Mouse (Mus musculus): ENCODE results near the gene Ing5. TPM values are rescaled to one million over a fixed set of nuclear protein-coding genes. Genes with fewer than 3 reads are reported as not detected.
"Not testable (repeated sequence)": the region's sequence is repeated elsewhere in the genome, so short reads cannot be mapped to it uniquely, and the experiment has no call there.

Ing5 gene
- polyA plus RNA-seq, 1 experiment = 14.2 TPM

- DNase-seq (ENCODE audit: low spot score) = no peak
Measured at GRCm38 (mm10) chr1:93811495-93812039, 7.8 kb downstream of the Ing5 start.

GRCm38 (mm10) chr1:93817823-93818532 is 14.2 kb downstream of the Ing5 start:
- no peak for DNase-seq (ENCODE audit: low spot score)

DNA sequence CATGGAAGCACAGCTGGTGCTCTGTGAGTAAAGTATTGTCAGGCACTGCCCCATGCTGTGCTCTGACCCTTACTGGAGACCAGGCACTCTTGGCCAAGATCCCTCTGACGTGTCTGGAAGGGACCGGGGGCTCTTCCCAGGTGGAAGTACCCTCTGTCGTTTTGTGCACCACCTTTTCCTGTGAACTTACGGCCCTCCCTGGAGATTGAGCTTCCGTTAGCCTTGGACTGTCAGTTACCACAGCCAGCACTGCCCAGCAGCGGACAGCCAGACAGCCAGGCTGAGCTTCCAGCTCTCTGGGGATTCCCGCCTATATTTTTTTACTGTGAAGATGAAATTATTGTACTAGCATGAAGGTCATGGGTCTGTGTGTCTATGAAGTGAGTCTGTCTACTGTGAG is 15.0 kb downstream of the Ing5 start:
- no peak for DNase-seq (ENCODE audit: low spot score)

DNA sequence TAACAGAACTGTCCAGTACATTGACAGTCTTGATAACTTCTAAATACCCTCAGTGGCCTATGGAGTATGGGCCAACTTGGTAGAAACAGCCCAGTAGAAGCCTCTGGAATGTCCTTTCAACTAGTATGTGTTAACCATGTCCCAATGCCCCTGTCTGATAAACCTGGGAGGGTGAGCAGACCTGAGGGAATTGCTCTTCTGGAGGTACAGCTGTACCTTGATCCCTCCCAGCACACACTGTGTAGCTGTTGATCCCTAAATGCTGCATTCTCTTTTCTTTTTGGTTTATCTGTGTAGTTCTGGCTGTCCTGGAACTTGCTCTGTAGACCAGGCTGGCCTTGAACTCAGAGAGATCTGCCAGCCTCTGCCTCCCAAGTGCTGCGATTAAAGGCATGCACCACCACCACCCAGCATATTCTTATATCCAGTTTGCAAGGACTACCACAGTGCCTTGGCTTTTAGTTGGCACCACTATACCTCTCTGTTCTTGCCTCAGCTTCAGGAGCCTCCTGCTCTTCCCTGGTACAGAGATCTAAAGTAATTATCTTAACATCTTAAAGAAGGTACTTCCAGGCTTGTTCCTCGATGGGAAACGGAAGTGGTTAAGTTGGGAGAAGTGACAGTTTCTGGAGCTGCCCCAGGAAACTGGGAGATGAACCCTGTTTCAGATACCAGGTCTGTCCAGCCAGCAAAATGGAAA is 20.2 kb downstream of the Ing5 start:
- no peak for DNase-seq (ENCODE audit: low spot score)

GRCm38 (mm10) chr1:93824609-93825008 is 20.8 kb downstream of the Ing5 start, which contains the start of gene D2hgdh:
Gene D2hgdh, plus strand, starts transcription at chr1:93824909.
- no peak for DNase-seq (ENCODE audit: low spot score)

DNA sequence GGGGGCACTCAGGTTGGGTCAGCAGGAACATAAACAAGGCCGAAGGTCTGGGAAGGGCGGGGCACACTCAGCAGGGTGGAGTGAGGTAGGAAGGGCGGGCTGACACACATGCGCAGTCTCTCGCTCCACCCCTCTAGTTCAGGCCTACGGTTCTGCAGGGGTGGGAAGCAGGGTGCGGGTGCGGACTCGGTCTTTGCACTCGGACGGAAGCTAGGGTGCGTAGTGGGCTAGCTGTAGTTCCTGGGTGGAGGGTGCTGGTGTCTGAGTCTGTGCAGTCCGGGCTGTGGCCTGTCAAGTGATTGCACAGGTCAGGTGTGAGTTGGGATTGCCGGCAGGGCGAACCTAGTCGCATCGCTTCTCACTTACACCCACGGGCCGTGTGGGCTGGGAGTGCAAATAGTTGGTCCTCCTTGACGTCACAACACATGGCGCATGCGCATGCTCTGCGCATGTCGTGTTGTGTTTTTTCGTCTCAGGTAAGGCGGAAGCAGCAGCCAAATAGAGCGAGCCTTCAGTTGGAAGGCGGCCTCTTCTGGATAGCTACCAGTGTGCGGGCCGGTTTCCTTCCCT is 21.4 kb downstream of the Ing5 start:
- peak; percentile 91 for DNase-seq (ENCODE audit: low spot score)

DNA sequence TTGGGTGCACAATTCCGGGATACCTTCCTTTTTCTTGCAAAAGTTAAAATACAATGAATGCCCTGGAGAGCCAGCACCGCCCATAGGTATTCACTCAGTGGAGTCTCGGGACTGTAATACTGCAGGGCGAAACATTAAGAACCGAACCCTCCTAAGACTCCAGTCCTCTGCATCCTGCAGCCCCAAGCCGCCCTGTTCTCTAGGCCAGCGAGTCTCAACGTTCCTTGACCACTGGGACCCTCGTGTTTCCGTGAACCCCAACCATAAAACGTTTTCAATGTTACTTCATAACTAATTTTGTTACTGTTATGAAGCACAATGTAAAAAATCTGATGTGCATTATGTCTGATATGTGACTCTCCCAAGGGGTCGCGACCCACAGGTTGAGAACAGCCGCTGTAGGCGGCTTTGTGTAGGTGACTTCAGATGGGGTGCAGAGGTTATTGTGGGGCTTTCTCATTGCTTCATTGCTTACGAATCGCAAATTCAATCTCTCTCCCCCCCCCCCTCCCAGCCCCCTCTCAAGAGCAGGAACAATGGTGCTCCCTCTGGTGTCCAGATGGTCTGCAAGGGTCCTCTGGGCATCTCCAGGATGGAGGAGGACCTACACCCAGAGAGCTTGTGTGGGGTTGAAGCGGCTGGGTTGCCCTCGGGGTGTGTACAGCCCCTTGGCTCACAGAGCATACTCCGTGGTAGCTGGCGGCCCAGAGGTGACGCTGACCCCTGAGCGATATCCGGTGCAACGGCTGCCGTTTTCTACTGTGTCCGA is 22.2 kb downstream of the Ing5 start:
- no peak for DNase-seq (ENCODE audit: low spot score)

GRCm38 (mm10) chr1:93826540-93826835 is 22.7 kb downstream of the Ing5 start:
- no peak for DNase-seq (ENCODE audit: low spot score)

DNA sequence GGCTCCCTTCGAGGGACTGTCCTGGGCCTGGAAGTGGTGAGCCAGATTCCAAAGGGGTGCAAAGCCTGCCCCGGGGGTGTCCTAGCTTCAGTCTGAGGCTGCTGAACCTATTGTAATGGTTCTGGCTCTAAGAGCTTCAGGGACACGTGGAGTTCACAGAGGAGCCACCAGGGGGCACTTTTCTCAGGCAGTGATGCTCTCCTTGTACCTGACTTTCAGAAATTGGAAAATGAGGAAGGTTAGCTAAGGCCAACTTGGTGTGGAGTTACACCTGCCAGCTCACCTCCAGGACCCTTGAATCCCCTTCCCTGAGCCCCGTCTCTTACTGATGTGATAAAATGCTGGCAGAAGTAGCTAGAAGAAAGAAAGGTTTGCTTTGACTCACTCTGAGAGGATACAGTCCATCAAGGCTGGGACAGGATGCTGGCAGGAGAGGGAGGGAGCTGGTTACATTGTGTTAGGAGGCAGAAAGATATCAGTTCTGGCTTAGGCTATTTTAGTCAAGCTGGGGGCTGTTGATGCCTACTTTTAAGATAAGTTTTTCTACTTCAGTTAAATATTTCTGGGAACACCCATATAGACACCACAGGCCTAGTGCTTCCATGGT is 29.1 kb downstream of the Ing5 start:
- not testable (repeated sequence) for DNase-seq (ENCODE audit: low spot score)

DNA sequence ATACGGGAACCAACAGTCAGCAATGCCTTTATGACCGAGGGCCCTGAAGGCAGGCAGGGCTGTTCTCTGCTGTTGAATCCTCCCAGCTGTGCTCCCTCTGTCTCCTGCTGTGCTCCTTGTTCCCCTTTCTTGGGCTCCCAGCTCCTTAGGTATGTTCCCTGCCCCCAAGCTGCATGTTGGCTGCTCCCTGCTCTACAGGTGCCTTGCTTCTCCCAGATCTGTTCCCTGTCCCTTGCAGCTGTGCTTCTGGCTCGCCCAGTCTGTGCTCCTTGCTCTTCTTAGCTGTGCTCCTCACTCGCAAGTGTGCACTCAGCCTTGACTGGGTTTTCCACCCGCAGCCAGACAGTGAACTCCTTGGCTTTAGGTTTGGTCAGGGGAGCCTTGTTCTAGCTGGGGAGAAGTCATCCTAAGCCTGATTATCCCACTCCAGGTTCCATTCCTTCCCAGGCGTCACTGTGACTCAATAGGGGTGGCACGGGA is 30.9 kb downstream of the Ing5 start:
- DNase-seq (ENCODE audit: low spot score) = no peak

DNA sequence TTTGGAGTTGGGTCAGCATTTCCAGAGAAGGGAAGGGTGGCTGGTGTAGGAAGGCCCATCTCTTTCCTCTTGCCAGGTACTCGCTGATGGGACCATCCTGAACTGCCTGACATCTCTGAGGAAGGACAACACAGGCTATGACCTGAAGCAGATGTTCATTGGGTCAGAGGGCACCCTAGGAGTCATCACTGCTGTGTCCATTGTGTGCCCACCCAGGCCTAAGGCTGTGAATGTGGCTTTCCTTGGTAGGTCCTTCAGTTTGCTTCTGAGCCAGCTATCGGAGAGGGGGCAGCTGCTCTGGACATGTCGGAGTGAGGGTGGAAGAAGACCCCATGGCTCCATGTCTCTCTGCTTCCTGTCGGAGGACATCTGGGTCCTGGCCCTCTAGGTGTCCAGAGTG is 31.4 kb downstream of the Ing5 start:
- no peak for DNase-seq (ENCODE audit: low spot score)

GRCm38 (mm10) chr1:93835876-93836531 is 32.2 kb downstream of the Ing5 start:
- no peak for DNase-seq (ENCODE audit: low spot score)

GRCm38 (mm10) chr1:93836532-93836913 is 32.8 kb downstream of the Ing5 start:
- no peak for DNase-seq (ENCODE audit: low spot score)

- no peak for DNase-seq (ENCODE audit: low spot score)
Measured at GRCm38 (mm10) chr1:93837335-93837734, 33.6 kb downstream of the Ing5 start.

- DNase-seq (ENCODE audit: low spot score) = not testable (repeated sequence)
Measured at GRCm38 (mm10) chr1:93838569-93838968, 34.8 kb downstream of the Ing5 start.

GRCm38 (mm10) chr1:93845766-93846366 is 42.1 kb downstream of the Ing5 start:
- not testable (repeated sequence) for DNase-seq (ENCODE audit: low spot score)

DNA sequence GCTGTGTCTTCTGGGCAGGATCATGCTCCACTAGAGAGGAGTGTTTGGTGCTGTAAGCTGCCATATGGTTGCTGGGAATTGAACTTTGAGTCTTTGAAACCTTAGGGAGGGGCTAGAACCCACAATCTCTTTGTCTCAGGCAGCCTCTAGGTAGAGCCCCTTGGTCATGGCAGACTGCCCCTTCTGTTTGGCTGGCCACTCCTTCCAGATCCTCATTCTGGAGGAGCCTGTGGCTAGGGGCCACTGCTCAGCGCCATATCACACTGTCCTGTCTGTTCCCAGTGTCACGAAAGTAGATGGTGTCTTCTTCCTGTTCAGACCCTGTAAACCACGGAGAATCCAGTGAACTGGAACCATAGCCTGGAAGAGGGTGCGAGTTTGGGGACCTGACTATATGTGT is 52.0 kb downstream of the Ing5 start:
- not testable (repeated sequence) for DNase-seq (ENCODE audit: low spot score)

DNA sequence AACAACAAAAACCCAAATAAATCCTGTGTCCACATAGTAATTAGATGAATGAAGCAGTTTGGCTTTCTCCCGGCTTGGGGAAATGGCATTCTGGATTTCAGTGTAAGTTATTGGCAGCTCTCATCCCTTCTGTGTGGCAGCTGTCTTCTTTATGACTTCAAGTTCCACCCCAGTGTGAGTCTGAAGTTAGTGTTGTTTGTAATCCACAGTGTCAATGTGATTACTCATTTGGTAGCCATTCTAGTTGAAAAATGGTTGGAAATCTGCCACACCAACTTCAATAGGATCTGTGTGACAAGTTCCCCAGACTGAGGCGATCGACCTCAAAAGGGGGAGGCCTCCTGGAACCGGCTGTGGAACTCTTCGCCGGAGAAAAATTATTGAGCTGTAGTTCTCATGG is 53.6 kb downstream of the Ing5 start:
- no peak for DNase-seq (ENCODE audit: low spot score)

DNA sequence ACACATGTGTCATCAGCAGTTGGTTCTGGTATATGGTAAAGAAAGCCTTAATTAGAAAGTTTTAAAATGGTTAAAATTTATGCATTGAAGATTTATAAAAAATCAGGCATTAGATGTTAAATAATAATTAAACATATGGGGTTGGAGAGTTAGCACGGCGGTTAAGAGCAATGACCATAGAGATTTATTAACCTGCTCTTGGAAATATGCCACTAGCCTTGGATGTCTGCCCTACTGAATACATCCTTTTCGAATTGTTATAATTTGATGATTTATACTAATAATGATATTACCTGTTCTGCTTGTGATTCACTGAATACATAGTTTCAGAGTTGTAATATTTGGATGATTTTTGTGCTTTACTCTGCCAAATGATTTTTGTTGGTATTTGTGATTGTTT is 54.2 kb downstream of the Ing5 start:
- no peak for DNase-seq (ENCODE audit: low spot score)

- no peak for DNase-seq (ENCODE audit: low spot score)
Measured at GRCm38 (mm10) chr1:93859619-93860018, 55.9 kb downstream of the Ing5 start.

DNA sequence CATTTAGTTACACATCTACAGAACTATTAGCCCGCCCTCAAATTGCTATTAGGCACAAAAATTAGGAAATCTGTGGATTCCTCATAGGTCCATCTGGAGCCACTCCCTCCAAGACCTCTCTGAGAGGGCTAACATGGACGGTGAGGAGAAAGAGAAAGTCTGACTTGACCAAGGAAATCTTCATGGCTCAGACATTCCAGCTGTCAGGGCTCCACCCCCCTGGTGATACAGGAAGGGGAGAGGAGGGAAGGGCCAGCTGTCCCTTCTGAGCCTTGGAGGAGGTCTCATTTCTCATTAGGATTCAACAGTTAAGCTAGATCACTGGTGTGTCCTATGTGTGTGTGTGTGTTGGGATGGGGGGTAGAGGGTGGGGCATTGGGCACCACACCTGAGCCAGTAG is 57.3 kb downstream of the Ing5 start, which contains the start of gene Gal3st2:
Gal3st2 (plus strand) TSS at position 259 of the 400 bp plus-strand sequence.
- not testable (repeated sequence) for DNase-seq (ENCODE audit: low spot score)
